Mouse (Mus musculus) stomach, embryonic 16.5 days (tissue): ENCODE measurements around the gene Cpa2. TPM values are rescaled to one million over a fixed set of nuclear protein-coding genes. Genes with fewer than 3 reads are reported as not detected.
A peak's percentile ranks its signal among the peaks of the same experiment; 100 is the strongest.

Experiments used
- ATAC-seq: fragments of 200-750 bp; cut with Nextera tagmentation; 2 replicates; pipeline ENCODE4 v1.8.0; 2017; ENCODE audit warnings: moderate number of reproducible peaks, moderate TSS enrichment; ENCODE audit not compliant: insufficient read depth, low FRiP score
- H3K27ac ChIP-seq: fragments of 300-500 bp; sonication (generic); 2 replicates; pipeline ENCODE4 v1.5.1; 2014; ENCODE audit warnings: low read length
- H3K27me3 ChIP-seq: fragments of 300-500 bp; sonication (generic); 2 replicates; pipeline ENCODE4 v1.6.1; 2014; ENCODE audit warnings: low read length, control low read depth, mixed read lengths; ENCODE audit not compliant: control insufficient read depth, insufficient read depth
- H3K36me3 ChIP-seq: fragments of 300-500 bp; sonication (generic); 2 replicates; pipeline ENCODE4 v1.6.1; 2014; ENCODE audit warnings: low read length; ENCODE audit not compliant: control insufficient read depth, insufficient read depth
- H3K4me1 ChIP-seq: fragments of 300-500 bp; sonication (generic); 2 replicates; pipeline ENCODE4 v1.6.1; 2014; ENCODE audit warnings: low read length, control low read depth, mixed read lengths; ENCODE audit not compliant: control insufficient read depth, insufficient read depth
- H3K4me2 ChIP-seq: fragments of 300-500 bp; sonication (generic); 2 replicates; pipeline ENCODE4 v1.6.1; 2014; ENCODE audit warnings: low read depth, low read length, mixed read lengths
- H3K4me3 ChIP-seq: fragments of 300-500 bp; sonication (generic); replicated peaks from 2 replicates; pipeline ENCODE4 v1.5.1; 2014; ENCODE audit warnings: mild to moderate bottlenecking, low read length
- H3K9ac ChIP-seq: fragments of 300-500 bp; sonication (generic); 2 replicates; pipeline ENCODE4 v1.6.1; 2014; ENCODE audit warnings: low read length
- H3K9me3 ChIP-seq: fragments of 300-500 bp; sonication (generic); replicated peaks from 2 replicates; pipeline ENCODE4 v1.6.1; 2016; ENCODE audit warnings: low read length, control low read depth; ENCODE audit not compliant: control insufficient read depth
- WGBS: fragments of 180-500 bp; shearing (Covaris S2); extraction: QIAGEN DNeasy Blood & Tissue Kit; methylation state at CpG from one replicate; pipeline ENCODE4 v1.1.7; 2014; 5-methylcytosine and 5-hydroxymethylcytosine counted together
- polyA plus RNA-seq: library from polyadenylated mRNA; unstranded; fragments of >200 nt; fragmentation: Nextera tagmentation; extraction: Ambion mirVana; gene quantifications from 2 replicates; pipeline ENCODE4 v1.2.1, GENCODE M21; 2015

Cpa2 gene
- polyA plus RNA-seq, 1 experiment from 2014 or later, result 708 TPM

DNA sequence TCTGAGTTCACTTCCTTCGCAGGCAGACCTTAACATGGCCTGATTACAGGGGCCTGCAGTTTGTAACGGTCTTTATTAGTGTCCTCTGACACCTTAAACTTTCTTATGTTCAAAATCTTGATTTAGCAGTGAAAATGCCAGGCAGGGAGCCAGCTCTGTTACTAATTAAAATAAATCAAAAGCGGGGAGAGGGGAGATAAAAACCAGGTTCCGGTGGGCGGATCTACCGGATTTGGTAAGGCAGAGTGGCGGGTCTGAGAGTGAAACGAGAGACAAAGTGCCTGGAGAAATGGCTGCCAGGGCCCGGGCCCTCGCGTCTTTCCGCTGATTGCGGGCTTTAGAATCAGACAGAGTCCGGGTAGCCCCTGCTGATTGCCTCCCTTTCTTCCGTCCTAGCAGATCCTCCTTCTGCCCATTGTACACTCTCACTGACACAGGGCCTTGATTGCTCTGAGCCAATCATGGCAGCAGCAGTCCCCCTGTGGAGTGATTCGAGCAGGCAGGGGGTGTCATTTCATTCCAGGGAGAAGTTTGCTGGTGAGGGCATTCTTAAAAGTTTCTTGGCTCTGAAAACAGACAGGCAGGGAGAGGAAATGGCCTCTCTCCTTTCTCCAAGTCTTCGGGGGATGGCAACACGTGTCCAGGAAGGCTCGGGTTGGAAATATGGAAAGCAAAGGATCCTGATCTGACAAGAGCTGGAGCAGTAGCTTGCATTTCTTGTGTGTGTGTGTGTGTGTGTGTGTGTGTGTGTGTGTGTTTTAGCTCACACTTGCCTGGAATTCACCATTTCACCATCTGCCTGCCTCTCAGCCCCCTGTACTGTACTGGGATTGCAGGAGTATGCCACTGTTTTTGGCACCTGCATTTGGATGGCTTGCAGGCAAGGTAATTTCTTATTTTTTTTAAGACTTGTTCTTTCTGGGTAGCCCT is 14.5 kb upstream of the Cpa2 start:
- H3K4me1 ChIP-seq, result peaks cover 9% of the 10 kb centered on the region
- H3K27me3 ChIP-seq, result no peaks in the 10 kb centered on the region
- H3K9me3 ChIP-seq, result no peaks in the 10 kb centered on the region
- no peaks in the 10 kb centered on the region for H3K36me3 ChIP-seq
- H3K4me3 ChIP-seq, result no peak overlapping the region
- H3K4me2 ChIP-seq, result peak overlapping the region; percentile 3
- peak; percentile 57; the same call in 1 of the 2 replicates for ATAC-seq
- WGBS, result 19% methylated on average over 19 of the region's 19 CpGs
- peak overlapping the region; percentile 90 for H3K27ac ChIP-seq
- peak overlapping the region; percentile 57 for H3K9ac ChIP-seq

DNA sequence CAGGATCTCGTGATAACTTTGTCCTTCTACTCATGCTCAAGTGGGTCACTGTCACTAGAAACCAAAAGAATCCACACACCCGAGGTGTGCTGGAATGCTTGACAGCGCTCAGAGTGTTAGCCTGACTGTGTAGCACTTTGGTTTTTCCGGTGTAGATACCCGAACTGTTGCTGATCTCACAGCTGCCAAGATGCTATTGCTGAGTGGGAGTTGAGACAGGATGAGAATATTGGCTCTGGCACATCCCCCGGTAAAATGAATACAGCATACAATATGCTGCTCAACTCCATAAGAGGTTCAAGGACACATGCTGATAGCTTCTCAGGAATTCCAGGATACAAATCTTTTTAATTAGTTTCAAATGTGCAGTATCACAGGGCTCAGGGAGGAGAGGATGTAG is 12.6 kb upstream of the Cpa2 start:
- H3K27ac ChIP-seq, result peak overlapping the region; percentile 26; the same call in 1 of the 2 replicates
- no peaks in the 10 kb centered on the region for H3K36me3 ChIP-seq
- H3K4me2 ChIP-seq, result no peak overlapping the region
- no peak overlapping the region for H3K9ac ChIP-seq
- WGBS, result 53% methylated on average over 6 of the region's 6 CpGs
- peaks cover 9% of the 10 kb centered on the region for H3K4me1 ChIP-seq
- H3K27me3 ChIP-seq, result no peaks in the 10 kb centered on the region
- ATAC-seq, result no peak; the same call in 1 of the 2 replicates
- H3K4me3 ChIP-seq, result no peak overlapping the region
- no peaks in the 10 kb centered on the region for H3K9me3 ChIP-seq

DNA sequence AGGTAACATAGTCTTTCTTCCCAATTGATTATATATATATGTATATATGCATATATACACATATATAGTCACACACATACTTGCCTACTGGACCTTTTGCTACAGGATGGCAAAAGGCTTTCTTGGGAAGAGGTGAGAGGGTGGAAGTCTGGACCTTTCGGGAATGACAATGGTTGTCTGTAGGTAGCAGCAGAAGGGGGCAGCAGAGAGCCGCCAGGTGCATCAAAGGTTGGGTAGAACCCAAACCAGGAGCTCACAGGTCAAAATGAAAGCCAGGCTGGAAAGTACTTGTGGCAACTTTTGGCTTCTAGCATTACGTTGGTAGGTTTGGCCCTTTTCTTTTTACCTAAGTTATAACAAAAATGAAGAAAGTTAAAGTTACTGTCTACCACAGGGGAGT is 6.0 kb upstream of the Cpa2 start:
- Histone ChIP-seq H3K4me2 (no peak overlapping the region), H3K9me3 (no peaks in the 10 kb centered on the region), H3K27me3 (no peaks in the 10 kb centered on the region), H3K4me3 (no peak overlapping the region), H3K9ac (no peak overlapping the region), H3K27ac (no peak overlapping the region), H3K4me1 (peaks cover 12% of the 10 kb centered on the region), H3K36me3 (no peaks in the 10 kb centered on the region)
- no peak for ATAC-seq
- 54% methylated on average over 3 of the region's 3 CpGs for WGBS

DNA sequence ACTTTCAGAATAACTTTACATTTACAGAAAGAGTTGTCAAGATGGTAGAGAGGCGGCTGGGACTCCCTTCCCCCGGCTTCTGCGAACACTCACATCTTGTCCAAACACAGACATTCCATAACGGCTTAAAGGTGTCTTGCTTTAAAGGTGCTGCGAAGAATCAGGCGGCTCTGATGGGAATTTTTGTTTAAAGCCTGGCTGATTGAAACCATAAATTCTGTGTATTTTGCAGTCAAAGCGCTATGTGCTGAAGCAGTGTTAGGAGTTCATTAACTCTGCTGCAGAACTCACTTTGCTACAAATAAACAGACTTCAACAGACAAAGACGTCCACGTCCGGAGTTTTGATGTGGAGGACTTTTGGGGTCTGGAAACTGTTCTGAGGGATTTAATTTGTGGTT is 3.1 kb upstream of the Cpa2 start:
- Histone ChIP-seq H3K4me1 (peaks cover 12% of the 10 kb centered on the region), H3K4me3 (no peak overlapping the region), H3K36me3 (no peaks in the 10 kb centered on the region), H3K9me3 (no peaks in the 10 kb centered on the region), H3K27me3 (no peaks in the 10 kb centered on the region), H3K4me2 (no peak overlapping the region), H3K27ac (peak overlapping the region; percentile 63), H3K9ac (peak overlapping the region; percentile 3; the same call in 1 of the 2 replicates)
- 29% methylated on average over 10 of the region's 10 CpGs for WGBS
- peak; percentile 56; the same call in 1 of the 2 replicates for ATAC-seq

DNA sequence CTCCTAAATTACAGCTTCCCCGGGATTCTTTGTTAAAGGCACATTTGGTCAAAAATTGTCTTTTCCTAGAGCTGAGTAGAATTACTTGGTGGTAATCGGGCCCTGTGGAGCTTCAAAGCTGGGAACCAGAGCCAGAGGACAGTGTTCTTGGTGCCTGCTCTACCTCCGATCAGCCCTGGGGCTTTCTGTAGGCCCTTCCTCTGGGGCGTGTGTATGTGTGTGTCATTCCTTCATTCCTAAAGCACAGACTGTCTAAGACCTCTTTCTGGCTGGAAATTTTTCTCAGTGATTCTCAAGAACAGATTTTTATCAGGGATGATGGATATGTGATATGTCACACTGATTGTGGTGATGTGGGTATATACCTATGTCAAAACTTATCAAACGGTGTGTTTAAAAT is 2.6 kb upstream of the Cpa2 start:
- Histone ChIP-seq H3K36me3 (no peaks in the 10 kb centered on the region), H3K4me2 (no peak overlapping the region), H3K9ac (no peak overlapping the region), H3K9me3 (no peaks in the 10 kb centered on the region), H3K27me3 (no peaks in the 10 kb centered on the region), H3K27ac (peak overlapping the region; percentile 63), H3K4me3 (no peak overlapping the region), H3K4me1 (peaks cover 15% of the 10 kb centered on the region)
- WGBS, result 54% methylated on average over 5 of the region's 5 CpGs
- ATAC-seq, result no peak

DNA sequence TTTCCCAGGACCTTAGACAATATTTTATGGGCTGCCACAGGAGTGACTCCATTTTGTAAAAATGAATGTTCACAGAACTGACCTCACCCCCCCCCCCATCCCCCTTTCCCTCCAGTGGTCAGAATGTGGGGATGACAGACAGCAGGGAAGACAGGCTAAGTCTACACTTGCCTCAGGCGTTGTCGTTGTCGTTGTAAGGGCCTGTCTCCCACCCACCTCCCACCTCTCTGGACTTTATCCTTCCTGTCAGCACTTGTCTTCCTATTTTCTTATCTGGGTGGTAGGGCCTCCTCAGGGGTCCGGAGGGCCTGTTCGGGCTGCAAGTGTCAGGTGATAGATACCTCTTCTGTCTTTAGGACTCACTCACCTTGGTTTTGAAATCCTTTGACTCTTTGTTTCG is 895 bp downstream of the Cpa2 start:
- H3K4me1 ChIP-seq, result peaks cover 19% of the 10 kb centered on the region
- ATAC-seq, result no peak
- 58% methylated on average over 6 of the region's 6 CpGs for WGBS
- H3K27ac ChIP-seq, result no peak overlapping the region
- H3K27me3 ChIP-seq, result no peaks in the 10 kb centered on the region
- H3K9me3 ChIP-seq, result no peaks in the 10 kb centered on the region
- H3K36me3 ChIP-seq, result no peaks in the 10 kb centered on the region
- no peak overlapping the region for H3K9ac ChIP-seq
- no peak overlapping the region for H3K4me2 ChIP-seq
- peak overlapping the region; percentile 14; the same call in 1 of the 2 replicates for H3K4me3 ChIP-seq

DNA sequence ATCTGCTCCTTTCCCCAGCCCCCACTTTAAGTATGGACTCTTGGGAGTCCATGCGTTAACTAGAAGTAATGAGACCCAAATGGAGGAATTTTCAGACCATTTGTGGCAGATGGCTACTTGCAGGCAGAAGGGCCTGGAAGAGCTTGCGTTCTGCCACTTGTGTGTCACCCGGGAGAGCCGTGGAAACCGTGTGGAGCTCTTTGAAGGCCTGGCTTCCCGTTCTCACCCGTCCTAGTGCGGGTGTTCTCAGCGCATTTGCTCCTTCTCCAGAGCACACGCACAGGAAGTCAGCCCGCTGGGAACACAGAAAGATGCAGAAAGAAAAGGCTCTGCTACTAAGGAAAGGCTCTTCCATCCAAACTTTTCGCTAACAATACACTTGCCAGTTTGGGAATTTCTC is 1.7 kb downstream of the Cpa2 start:
- peaks cover 16% of the 10 kb centered on the region for H3K4me1 ChIP-seq
- WGBS, result 49% methylated on average over 12 of the region's 12 CpGs
- H3K4me2 ChIP-seq, result no peak overlapping the region
- H3K9me3 ChIP-seq, result no peaks in the 10 kb centered on the region
- no peaks in the 10 kb centered on the region for H3K36me3 ChIP-seq
- H3K4me3 ChIP-seq, result no peak overlapping the region
- H3K9ac ChIP-seq, result peak overlapping the region; percentile 38; the same call in 1 of the 2 replicates
- H3K27ac ChIP-seq, result peak overlapping the region; percentile 33; the same call in 1 of the 2 replicates
- H3K27me3 ChIP-seq, result no peaks in the 10 kb centered on the region
- no peak for ATAC-seq

DNA sequence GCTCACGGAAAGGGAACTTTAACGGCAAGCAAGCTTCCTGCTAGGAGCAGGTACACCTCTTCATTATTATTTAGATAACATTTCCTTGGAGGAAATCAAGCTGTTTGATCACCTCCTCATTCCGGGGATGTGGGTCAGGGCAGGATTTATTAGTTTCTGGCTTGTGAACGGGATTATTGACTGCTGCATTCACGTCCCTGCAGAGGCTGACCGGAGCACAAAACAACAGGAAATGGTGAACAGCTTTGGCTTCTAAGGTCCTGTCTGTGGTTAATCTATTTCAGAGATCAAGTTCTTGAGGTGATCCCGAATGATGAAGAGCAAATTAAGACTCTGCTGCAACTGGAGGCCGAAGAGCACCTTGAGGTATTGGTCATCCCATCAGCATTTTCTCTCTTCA is 2.5 kb downstream of the Cpa2 start:
- H3K9ac ChIP-seq, result 0 out of 2 replicates have a peak overlapping the region, but pooled peaks have one; percentile 23
- no peaks in the 10 kb centered on the region for H3K36me3 ChIP-seq
- H3K4me1 ChIP-seq, result peaks cover 12% of the 10 kb centered on the region; the same call in 1 of the 2 replicates
- H3K9me3 ChIP-seq, result no peaks in the 10 kb centered on the region
- H3K27ac ChIP-seq, result 0 out of 2 replicates have a peak overlapping the region, but pooled peaks have one; percentile 2
- WGBS, result 27% methylated on average over 8 of the region's 8 CpGs
- no peaks in the 10 kb centered on the region for H3K27me3 ChIP-seq
- peak overlapping the region; percentile 19; the same call in 1 of the 2 replicates for H3K4me3 ChIP-seq
- ATAC-seq, result no peak
- peak overlapping the region; percentile 40 for H3K4me2 ChIP-seq

DNA sequence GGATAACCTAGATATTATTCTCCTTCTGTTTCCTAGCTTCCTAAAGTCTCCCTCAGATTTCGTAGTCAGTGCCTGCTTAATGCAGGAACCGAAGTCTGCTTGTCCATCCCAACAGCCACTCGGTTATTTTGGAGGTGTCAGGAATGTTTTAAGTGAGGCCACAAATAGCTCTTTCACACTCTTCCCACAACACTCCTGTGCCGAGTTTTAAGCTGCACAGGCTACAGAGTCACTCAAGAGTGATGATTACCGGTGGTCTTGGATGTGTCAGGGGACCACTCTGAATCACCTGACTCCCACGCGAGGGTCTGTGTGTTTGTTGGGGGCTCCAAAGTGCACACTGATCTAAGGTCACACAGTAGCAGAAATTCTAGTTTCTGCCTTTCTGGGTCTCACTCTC is 4.3 kb downstream of the Cpa2 start:
- H3K4me2 ChIP-seq, result no peak overlapping the region
- 69% methylated on average over 7 of the region's 7 CpGs for WGBS

More for the DNA sequence above, 4.3 kb downstream of the Cpa2 start:
- peak overlapping the region; percentile 44; the same call in 1 of the 2 replicates for H3K27ac ChIP-seq
- no peak overlapping the region for H3K4me3 ChIP-seq
- no peaks in the 10 kb centered on the region for H3K27me3 ChIP-seq
- H3K9me3 ChIP-seq, result no peaks in the 10 kb centered on the region
- H3K9ac ChIP-seq, result no peak overlapping the region
- no peaks in the 10 kb centered on the region for H3K36me3 ChIP-seq
- ATAC-seq, result no peak
- H3K4me1 ChIP-seq, result peaks cover 21% of the 10 kb centered on the region
